Mouse (Mus musculus) heart, embryonic 11.5 days (tissue): ENCODE measurements around the gene Cpeb4. TPM values are rescaled to one million over a fixed set of nuclear protein-coding genes. Genes with fewer than 3 reads are reported as not detected.
"Not testable (repeated sequence)": the region's sequence is repeated elsewhere in the genome, so short reads cannot be mapped to it uniquely, and the experiment has no call there.

Experiments used
- ATAC-seq: fragments of 200-750 bp; cut with Nextera tagmentation; replicated peaks from 2 replicates; pipeline ENCODE4 v1.8.0; 2017; ENCODE audit warnings: moderate library complexity; ENCODE audit not compliant: insufficient number of reproducible peaks, low FRiP score, low TSS enrichment
- H3K27ac ChIP-seq: fragments of 300-500 bp; sonication (generic); 2 replicates; pipeline ENCODE4 v1.5.1; 2014; ENCODE audit warnings: mild to moderate bottlenecking, low read depth, low read length
- H3K27me3 ChIP-seq: fragments of 300-500 bp; sonication (generic); 2 replicates; pipeline ENCODE4 v1.6.1; 2014; ENCODE audit warnings: mild to moderate bottlenecking, low read length, mixed read lengths; ENCODE audit not compliant: control insufficient read depth, insufficient read depth
- H3K36me3 ChIP-seq: fragments of 300-500 bp; sonication (generic); 2 replicates; pipeline ENCODE4 v1.6.1; 2014; ENCODE audit warnings: mild to moderate bottlenecking, low read length, moderate library complexity, mixed read lengths; ENCODE audit not compliant: control insufficient read depth, insufficient read depth
- H3K4me1 ChIP-seq: fragments of 300-500 bp; sonication (generic); 2 replicates; pipeline ENCODE4 v1.6.1; 2014; ENCODE audit warnings: low read length; ENCODE audit not compliant: control insufficient read depth, insufficient read depth
- H3K4me2 ChIP-seq: fragments of 300-500 bp; sonication (generic); 2 replicates; pipeline ENCODE4 v1.6.1; 2014; ENCODE audit warnings: mild to moderate bottlenecking, moderate library complexity
- H3K4me3 ChIP-seq: fragments of 300-500 bp; sonication (generic); 2 replicates; pipeline ENCODE4 v1.5.1; 2014; ENCODE audit warnings: low read depth, low read length
- H3K9ac ChIP-seq: fragments of 300-500 bp; sonication (generic); 2 replicates; pipeline ENCODE4 v1.6.1; 2014; ENCODE audit warnings: mild to moderate bottlenecking, low read depth, low read length, moderate library complexity
- H3K9me3 ChIP-seq: fragments of 300-500 bp; sonication (generic); replicated peaks from 2 replicates; pipeline ENCODE4 v1.6.1; 2016; ENCODE audit warnings: low read length; ENCODE audit not compliant: control insufficient read depth
- WGBS: fragments of 180-500 bp; shearing (Covaris S2); extraction: QIAGEN DNeasy Blood & Tissue Kit; methylation state at CpG from one replicate; pipeline ENCODE4 v1.1.7; 2014; ENCODE audit not compliant: insufficient replicate concordance; 5-methylcytosine and 5-hydroxymethylcytosine counted together
- polyA plus RNA-seq: library from polyadenylated mRNA; unstranded; fragments of >200 nt; fragmentation: Nextera tagmentation; extraction: Ambion mirVana; gene quantifications from 2 replicates; pipeline ENCODE4 v1.2.1, GENCODE M21; 2014

Gene Cpeb4
- polyA plus RNA-seq, 1 experiment from 2014 or later, result 15.5 TPM

- not testable (repeated sequence) for H3K9me3 ChIP-seq, H3K4me2 ChIP-seq, H3K4me1 ChIP-seq, H3K9ac ChIP-seq, H3K27me3 ChIP-seq, H3K27ac ChIP-seq, H3K36me3 ChIP-seq, ATAC-seq, H3K4me3 ChIP-seq
- 71% methylated on average over 13 of the region's 13 CpGs for WGBS
These were observed 110.4 kb downstream of the Cpeb4 start for GRCm38 (mm10) chr11:31982247-31982943.

- H3K4me2 ChIP-seq, result no peak overlapping the region
- H3K36me3 ChIP-seq, result no peaks in the 10 kb centered on the region
- no peak overlapping the region for H3K27ac ChIP-seq
- H3K4me1 ChIP-seq, result no peaks in the 10 kb centered on the region
- H3K9ac ChIP-seq, result no peak overlapping the region
- ATAC-seq, result no peak
- H3K9me3 ChIP-seq, result 0 out of 2 replicates have a peak, but pooled peaks cover 2% of the 10 kb centered on the region
- H3K27me3 ChIP-seq, result no peaks in the 10 kb centered on the region
- H3K4me3 ChIP-seq, result no peak overlapping the region
These were observed 111.2 kb downstream of the Cpeb4 start for GRCm38 (mm10) chr11:31983249-31983648.

- H3K27me3 ChIP-seq, result no peaks in the 10 kb centered on the region
- H3K4me2 ChIP-seq, result no peak overlapping the region
- H3K9ac ChIP-seq, result no peak overlapping the region
- H3K4me3 ChIP-seq, result no peak overlapping the region
- H3K27ac ChIP-seq, result no peak overlapping the region
- H3K9me3 ChIP-seq, result no peaks in the 10 kb centered on the region
- 64% methylated on average over 2 of the region's 2 CpGs for WGBS
- H3K36me3 ChIP-seq, result no peaks in the 10 kb centered on the region
- no peaks in the 10 kb centered on the region for H3K4me1 ChIP-seq
- no peak for ATAC-seq
These were observed 112.8 kb downstream of the Cpeb4 start for GRCm38 (mm10) chr11:31984786-31985185.

Other genes with a start within 250 kb of the Cpeb4 start
- 62.0 and 68.7 TPM in 2 replicates for gene Bod1, start 200.3 kb upstream of the Cpeb4 start, polyA plus RNA-seq
- gene 4930524B15Rik, start 93.4 kb downstream of the Cpeb4 start, polyA plus RNA-seq, result 0.26 TPM in 1 of 2 replicates, not detected in the other
- gene Nsg2, start 128.3 kb downstream of the Cpeb4 start, polyA plus RNA-seq, result 0.82 and 0.87 TPM in 2 replicates